Mouse (Mus musculus) C2C12 (cell line): ENCODE data around the gene Tnnc1.

Experiments used
- CEBPB ChIP-seq: IDR thresholded peaks from one replicate; pipeline ENCODE4 v1.6.1; 2011; ENCODE audit warnings: low read depth, mild to moderate bottlenecking, control low read depth, moderate library complexity
- CTCF ChIP-seq: IDR thresholded peaks from one replicate; pipeline ENCODE4 v1.5.1; 2011; ENCODE audit not compliant: control insufficient read depth, insufficient read depth, insufficient read length
- MYOD1 ChIP-seq: IDR thresholded peaks from one replicate; pipeline ENCODE4 v1.6.1; 2011; ENCODE audit warnings: low read depth; ENCODE audit not compliant: control insufficient read depth, insufficient read length

GRCm38 (mm10) chr14:31197547-31198516 lies 10.3 kb upstream of the Tnnc1 start:
- TF ChIP-seq CTCF (no peak), CEBPB (no peak), MYOD1 (peak; percentile 70)
